In genomic region chr17:31020078-31020477, GRCm38 (mm10) we compare ENCODE assay signal across 18 mouse cellular contexts. TPM values are rescaled to one million over a fixed set of nuclear protein-coding genes. Genes with fewer than 3 reads are reported as not detected.
DNase-seq lines count a peak whose midpoint lies in the region; ATAC-seq lines count a peak whose summit lies in the region.
"Had no signal": no experiment of that assay in that cellular context is flagged by ENCODE, and none has a peak within 500 bp of the region (broad histone marks: within the 10 kb centered on the region; RNA-seq: fewer than 3 reads in every experiment).

No protein-coding gene starts in this region.

- no peaks in the 10 kb centered on the region for H3K9me3 ChIP-seq in midbrain, embryonic 11.5 days (ENCODE audit: control insufficient read depth, low read length)
- H3K9me3 ChIP-seq in midbrain, embryonic 15.5 days, result no peaks in the 10 kb centered on the region
- H3K9me3 ChIP-seq: embryonic facial prominence, embryonic 10.5 days had no signal

- no peak overlapping the region for H3K4me3 ChIP-seq in midbrain, embryonic 11.5 days (ENCODE audit: low read depth, low read length)
- no peak overlapping the region for H3K4me3 ChIP-seq in midbrain, embryonic 15.5 days
- H3K4me3 ChIP-seq: embryonic facial prominence, embryonic 10.5 days; forebrain, embryonic 13.5 days; heart, embryonic 12.5 days; hindbrain, embryonic 12.5 days had no signal

- intact Hi-C loops in left cerebral cortex, postnatal 4 days (cut with DNase I), result no loop called here
- intact Hi-C loops in left cerebral cortex, postnatal 14 days (cut with DNase I), result no loop called here

- no peaks in the 10 kb centered on the region for H3K4me1 ChIP-seq in midbrain, embryonic 11.5 days (ENCODE audit: control insufficient read depth, insufficient read depth, low read length)
- no peaks in the 10 kb centered on the region for H3K4me1 ChIP-seq in midbrain, embryonic 15.5 days
- H3K4me1 ChIP-seq: forebrain, embryonic 13.5 days; hindbrain, embryonic 12.5 days had no signal

- peak; percentile 18 for DNase-seq in adrenal gland, postnatal 10 days
- DNase-seq in adrenal gland, postnatal 25 days, result no peak
- DNase-seq in cerebellum, postnatal 14 days, result peak; percentile 31 to 43
- peak; percentile 32 for DNase-seq in left cerebral cortex, postnatal 4 days
- no peak for DNase-seq in left cerebral cortex, postnatal 14 days (ENCODE audit: low spot score in 2 of 2)
- DNase-seq in midbrain, embryonic 11.5 days (ENCODE audit: low spot score, missing footprints), result peak; percentile 71
- DNase-seq: gastrocnemius, postnatal 25 days had no signal

- no peaks in the 10 kb centered on the region for H3K27me3 ChIP-seq in midbrain, embryonic 11.5 days (ENCODE audit: control insufficient read depth, insufficient read depth, low read length)
- H3K27me3 ChIP-seq in midbrain, embryonic 15.5 days (replicated peaks), result no peaks in the 10 kb centered on the region
- H3K27me3 ChIP-seq: forebrain, embryonic 13.5 days; heart, embryonic 12.5 days; hindbrain, embryonic 12.5 days had no signal

- H3K36me3 ChIP-seq in midbrain, embryonic 11.5 days (ENCODE audit: control insufficient read depth, insufficient read depth, low read length), result no peaks in the 10 kb centered on the region
- no peaks in the 10 kb centered on the region for H3K36me3 ChIP-seq in midbrain, embryonic 15.5 days (replicated peaks)
- H3K36me3 ChIP-seq: embryonic facial prominence, embryonic 10.5 days; G1E; heart, embryonic 12.5 days; hindbrain, embryonic 12.5 days had no signal

- H3K4me2 ChIP-seq in midbrain, embryonic 11.5 days, result no peak overlapping the region
- H3K4me2 ChIP-seq in midbrain, embryonic 15.5 days, result no peak overlapping the region
- H3K4me2 ChIP-seq: forebrain, embryonic 13.5 days; heart, embryonic 12.5 days; hindbrain, embryonic 12.5 days had no signal

- H3K27ac ChIP-seq in midbrain, embryonic 11.5 days (ENCODE audit: low read depth, low read length), result no peak overlapping the region
- H3K27ac ChIP-seq in midbrain, embryonic 15.5 days, result no peak overlapping the region
- H3K27ac ChIP-seq: embryonic facial prominence, embryonic 10.5 days; forebrain, embryonic 13.5 days; hindbrain, embryonic 12.5 days had no signal

- ATAC-seq in cerebellum, adult (ENCODE audit: insufficient number of reproducible peaks, low FRiP score, low TSS enrichment), result no peak
- no peak for ATAC-seq in midbrain, embryonic 11.5 days (ENCODE audit: low FRiP score)
- no peak for ATAC-seq in midbrain, embryonic 15.5 days (replicated peaks)
- ATAC-seq: CD4-positive, CD25-positive, alpha-beta regulatory T cell, adult 4 months; forebrain, embryonic 13.5 days; forebrain, postnatal 0 days; hindbrain, embryonic 16.5 days; inflammation-experienced regulatory T-cells, adult 6 months had no signal

- 86% methylated on average over 2 of the region's 2 CpGs for WGBS in midbrain, embryonic 11.5 days
- 74% methylated on average over 2 of the region's 2 CpGs for WGBS in midbrain, embryonic 15.5 days

- H3K9ac ChIP-seq in midbrain, embryonic 11.5 days (ENCODE audit: low read length), result no peak overlapping the region
- no peak overlapping the region for H3K9ac ChIP-seq in midbrain, embryonic 15.5 days
- H3K9ac ChIP-seq: forebrain, embryonic 13.5 days; forebrain, postnatal 0 days; heart, embryonic 12.5 days; hindbrain, embryonic 12.5 days had no signal

RNA-seq across cellular contexts. Expression of gene Abcg1, which starts 37.4 kb away (rescaled TPM):
- 10 to 100 TPM; 12.9 to 14.2 TPM for total RNA-seq in adrenal gland, postnatal 10 days (2021)
- total RNA-seq in adrenal gland, postnatal 25 days (2021), result 5.6 and 15.8 TPM in 2 replicates
- 10 to 100 TPM; 18.5 to 20.0 TPM for total RNA-seq in left cerebral cortex, postnatal 4 days (2021)
- total RNA-seq in left cerebral cortex, postnatal 14 days (2021), result 10 to 100 TPM; 41.6 to 52.7 TPM
- polyA plus RNA-seq in midbrain, embryonic 11.5 days (2014; fragmentation: Nextera tagmentation; extraction: Ambion mirVana), result 10.4 TPM in 2 replicates
- 22.6 and 23.8 TPM in 2 replicates for polyA plus RNA-seq in midbrain, embryonic 15.5 days (2015; fragmentation: Nextera tagmentation; extraction: Ambion mirVana)
- polyA plus RNA-seq: G1E had no signal

Comparison
In these comparisons a context has a peak if more than half of its experiments do, and no peak if none do; other contexts are left out.
1. DNase-seq: peak in adrenal gland, postnatal 10 days (single experiment), cerebellum, postnatal 14 days (2 of 2), left cerebral cortex, postnatal 4 days (single experiment) and midbrain, embryonic 11.5 days (single experiment); none in adrenal gland, postnatal 25 days (single experiment) and left cerebral cortex, postnatal 14 days (0 of 2).